Mouse (Mus musculus) heart, postnatal 4 days (tissue): ENCODE measurements around the gene AU015836. TPM values are rescaled to one million over a fixed set of nuclear protein-coding genes. Genes with fewer than 3 reads are reported as not detected.
"Not testable (repeated sequence)": the region's sequence is repeated elsewhere in the genome, so short reads cannot be mapped to it uniquely, and the experiment has no call there.

Experiments used
- DNase-seq: peaks from one replicate; pipeline ENCODE4 v3.0.0; 2021
- total RNA-seq, 2 experiments: library from RNA; stranded (reverse); gene quantifications; 2 replicates each; pipeline ENCODE4 v1.2.3; 2021

Gene AU015836
- not detected for total RNA-seq

- DNase-seq, result no peak
Measured at GRCm38 (mm10) chrX:93968444-93968843, at the start of gene AU015836. AU015836 (plus strand) TSS chrX:93968659.

DNA sequence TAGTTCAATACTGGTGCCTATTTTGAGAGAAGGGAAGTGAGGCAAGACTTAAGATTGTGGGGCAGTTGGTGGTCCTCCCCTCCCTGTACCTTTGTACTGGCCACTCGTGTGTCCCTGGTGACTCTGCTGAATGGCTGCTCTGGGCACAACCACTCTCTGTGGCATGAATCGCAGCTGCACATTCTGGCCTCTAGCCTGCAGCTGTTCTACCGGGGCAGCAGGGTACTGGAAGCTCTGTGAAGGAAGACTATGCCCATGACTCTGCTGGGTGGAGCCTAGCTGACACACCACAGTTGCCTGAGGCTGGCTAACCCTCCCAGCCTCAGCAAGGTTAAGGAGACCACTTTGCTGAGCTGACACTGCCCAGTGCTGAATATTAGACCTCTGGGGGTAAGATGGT is 49.4 kb upstream of the AU015836 start:
- no peak for DNase-seq

- no peak for DNase-seq
Measured at GRCm38 (mm10) chrX:93928379-93928778, 40.1 kb upstream of the AU015836 start.

DNA sequence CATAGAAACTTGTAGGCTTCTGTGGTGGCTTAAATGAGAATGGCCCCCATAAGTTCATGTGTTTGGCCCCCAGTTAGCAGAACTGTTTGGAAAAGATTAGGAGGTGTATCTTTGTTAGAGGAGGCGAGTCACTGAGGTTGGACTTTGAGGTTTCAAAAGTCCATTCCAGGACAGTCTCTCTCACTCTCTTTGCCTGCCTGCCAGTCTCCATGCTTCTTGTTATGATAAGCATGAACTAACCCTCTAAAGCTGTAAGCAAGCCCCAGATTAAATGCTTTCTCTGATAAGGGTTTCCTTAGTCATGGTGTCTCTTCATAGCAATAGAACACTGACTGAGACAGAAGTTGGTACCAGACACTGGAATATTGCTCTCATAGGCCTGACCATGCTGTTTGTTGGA is 39.7 kb upstream of the AU015836 start:
- DNase-seq, result no peak

DNA sequence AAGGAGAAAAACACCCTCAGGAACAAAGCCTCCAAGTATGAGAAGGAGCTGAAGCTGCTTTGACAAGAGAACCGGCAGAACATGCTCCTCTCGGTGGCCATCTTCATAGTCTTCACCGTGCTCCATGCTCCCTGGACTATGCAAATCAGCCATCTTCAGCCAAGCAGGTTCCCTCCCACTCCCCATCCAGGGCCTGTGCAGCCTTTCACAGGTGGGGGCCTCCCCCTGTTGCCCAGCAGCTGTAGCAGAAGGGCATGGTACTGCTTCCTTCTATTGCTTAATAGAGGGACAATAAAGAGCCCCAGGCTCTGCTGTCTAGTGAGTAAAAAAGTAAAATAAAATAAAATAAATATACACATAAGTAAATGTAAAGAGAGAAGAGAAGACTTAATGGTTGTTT is 36.8 kb upstream of the AU015836 start:
- DNase-seq, result no peak

GRCm38 (mm10) chrX:93956727-93957126 is 11.7 kb upstream of the AU015836 start:
- DNase-seq, result peak; percentile 38

DNA sequence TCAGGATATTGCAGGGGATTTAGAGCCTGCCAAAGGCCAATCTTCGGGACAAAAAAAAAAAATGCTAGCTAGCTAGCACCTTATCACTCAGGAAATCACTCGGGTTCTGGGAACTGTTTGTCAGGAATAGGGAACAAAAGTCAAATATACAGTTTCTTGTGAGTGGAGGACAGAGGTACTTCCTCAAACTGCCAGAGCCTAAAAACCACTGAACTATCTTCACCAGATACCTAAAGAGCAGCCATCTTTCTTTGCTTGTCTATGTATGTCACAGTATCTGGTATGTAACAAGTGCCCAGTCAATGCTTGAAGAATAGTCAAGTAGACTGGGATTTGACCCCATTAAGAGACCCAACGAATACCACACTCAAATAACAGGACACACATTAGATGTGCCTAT is 10.0 kb upstream of the AU015836 start:
- DNase-seq, result no peak

DNA sequence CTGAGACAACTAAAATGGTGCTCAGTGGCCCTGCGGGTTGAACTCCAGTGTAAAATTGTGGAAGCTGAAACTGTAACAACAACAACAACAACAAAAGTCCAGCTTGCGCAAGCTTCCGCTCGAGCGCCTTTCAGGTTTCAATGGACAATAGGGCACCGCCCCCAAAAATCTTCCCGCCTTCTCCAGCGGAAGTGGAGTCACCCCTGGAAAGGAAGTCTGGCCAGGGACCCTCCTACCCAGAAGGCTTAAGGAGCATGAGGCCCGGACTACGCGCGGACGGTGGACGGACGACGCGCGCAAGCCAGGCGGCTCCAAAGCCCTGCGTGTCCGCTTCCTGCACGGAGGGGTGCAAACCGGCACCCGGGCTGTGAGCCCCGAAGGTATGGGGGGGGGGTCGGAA is 11.9 kb downstream of the AU015836 start:
- no peak for DNase-seq

GRCm38 (mm10) chrX:93982193-93982592 is 13.7 kb downstream of the AU015836 start:
- no peak for DNase-seq

- not testable (repeated sequence) for DNase-seq
Measured at GRCm38 (mm10) chrX:93985096-93985495, 16.6 kb downstream of the AU015836 start.

DNA sequence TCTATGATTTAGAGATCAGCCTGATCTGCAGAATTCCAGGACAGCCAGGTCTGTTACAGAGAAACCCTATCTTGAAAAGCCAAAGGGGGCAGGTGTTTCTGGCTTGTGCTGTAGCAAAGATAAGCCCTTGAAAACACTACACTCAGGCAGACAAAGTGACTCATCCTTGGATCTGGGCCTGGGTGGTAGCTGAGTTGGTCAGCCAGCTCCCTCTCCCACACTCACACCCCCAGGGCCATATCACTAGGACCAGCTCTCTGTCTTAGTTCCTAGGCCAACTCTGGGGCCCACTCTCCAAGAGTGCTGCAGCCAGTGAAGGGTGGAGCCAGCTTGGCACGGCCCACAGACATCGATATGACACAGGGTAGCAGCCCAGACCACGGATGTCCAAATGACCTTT is 38.5 kb downstream of the AU015836 start:
- DNase-seq, result peak; percentile 6

DNA sequence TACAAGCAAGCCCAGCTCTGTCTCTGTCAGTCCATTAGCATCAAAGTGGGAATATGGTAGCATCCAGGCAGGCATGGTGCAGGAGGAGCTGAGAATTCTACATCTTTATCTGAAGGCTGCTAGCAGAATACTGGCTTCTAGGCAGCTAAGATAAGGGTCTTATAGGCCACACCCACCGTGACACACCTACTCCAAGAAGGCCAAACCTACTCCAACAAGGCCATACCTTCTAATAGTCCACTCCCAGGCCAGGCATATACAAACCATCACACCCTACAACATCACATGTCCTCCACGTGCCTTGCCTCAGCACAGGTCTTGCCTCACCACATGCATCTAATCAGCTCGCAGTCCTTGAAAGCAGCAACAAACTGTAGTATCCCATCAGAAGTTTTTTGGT is 41.0 kb downstream of the AU015836 start:
- no peak for DNase-seq

DNA sequence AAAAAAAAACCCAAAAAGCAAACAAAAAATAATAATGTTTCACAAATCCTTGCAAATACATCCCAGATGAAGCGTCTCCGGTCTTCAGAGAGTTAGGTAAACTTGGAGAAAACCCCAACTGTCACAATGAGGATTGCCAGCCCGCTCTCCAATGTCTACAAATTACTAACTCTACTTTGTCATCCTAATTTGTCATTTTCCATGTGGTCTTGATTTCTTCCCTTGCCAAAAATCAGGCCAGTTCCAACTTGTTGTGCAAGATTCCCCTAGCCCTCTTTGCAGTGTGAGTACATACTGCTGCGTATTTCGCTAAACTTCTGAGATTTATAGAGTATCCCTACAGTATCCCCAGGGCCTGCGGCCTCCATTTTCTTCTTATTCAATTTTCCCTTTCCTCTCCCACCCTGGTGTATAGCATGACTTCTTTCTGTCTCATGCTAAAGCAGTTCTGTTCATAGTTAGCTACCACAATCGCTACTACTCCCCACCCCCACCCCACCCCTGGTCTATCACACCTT is 43.3 kb downstream of the AU015836 start:
- no peak for DNase-seq

DNA sequence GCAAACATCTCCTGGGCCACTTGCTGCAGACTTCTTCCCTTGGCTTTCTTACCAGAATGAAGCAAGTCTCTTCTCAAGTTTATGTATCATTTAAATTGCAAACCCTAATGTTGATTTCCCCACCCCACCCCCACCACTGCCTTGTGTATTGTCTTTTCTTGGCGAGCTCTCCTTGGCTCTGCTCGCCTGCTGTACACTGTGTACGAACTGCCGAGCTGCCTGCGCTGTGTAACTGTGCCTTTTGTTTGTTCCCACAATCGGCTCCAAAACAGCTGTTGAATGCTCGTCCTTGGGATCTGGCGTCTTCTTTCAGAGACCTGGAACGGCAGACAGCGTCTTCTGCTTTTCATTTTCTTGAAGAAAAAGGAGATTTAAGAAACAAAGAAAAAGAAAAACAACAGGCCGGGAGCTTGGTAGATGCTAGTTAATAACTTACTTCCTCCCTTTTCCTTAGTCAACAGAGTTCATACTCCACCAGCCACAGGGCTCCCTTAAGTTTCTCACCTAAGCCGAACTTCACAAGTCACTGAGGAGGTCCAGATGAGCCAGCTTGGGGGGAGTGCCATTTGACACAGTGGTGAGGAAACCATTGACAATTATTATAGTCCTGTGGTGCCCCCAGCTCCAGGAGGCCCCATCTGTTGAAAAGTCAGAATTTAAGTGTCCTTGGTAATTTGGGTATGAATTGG is 44.2 kb downstream of the AU015836 start:
- DNase-seq, result peak; percentile 11

DNA sequence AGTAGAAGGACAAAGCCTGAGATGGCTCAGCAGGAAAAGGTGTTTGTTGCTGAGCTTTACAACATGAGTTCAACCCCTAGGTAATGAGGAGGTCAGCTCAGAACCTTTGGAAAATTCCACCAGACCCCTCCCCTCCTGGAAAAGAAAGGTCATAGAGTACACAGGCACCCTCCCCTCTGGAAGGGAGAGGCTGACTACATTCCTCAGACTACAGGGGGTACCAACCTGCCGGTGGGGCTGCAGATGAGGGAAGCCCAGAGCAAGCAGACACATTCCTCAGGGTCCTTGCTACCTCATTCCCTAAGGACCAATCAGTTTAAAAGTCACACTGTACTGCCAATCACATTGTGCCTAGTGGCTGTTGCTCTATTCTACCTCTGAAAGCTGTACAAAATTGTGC is 48.4 kb downstream of the AU015836 start:
- DNase-seq, result no peak

DNA sequence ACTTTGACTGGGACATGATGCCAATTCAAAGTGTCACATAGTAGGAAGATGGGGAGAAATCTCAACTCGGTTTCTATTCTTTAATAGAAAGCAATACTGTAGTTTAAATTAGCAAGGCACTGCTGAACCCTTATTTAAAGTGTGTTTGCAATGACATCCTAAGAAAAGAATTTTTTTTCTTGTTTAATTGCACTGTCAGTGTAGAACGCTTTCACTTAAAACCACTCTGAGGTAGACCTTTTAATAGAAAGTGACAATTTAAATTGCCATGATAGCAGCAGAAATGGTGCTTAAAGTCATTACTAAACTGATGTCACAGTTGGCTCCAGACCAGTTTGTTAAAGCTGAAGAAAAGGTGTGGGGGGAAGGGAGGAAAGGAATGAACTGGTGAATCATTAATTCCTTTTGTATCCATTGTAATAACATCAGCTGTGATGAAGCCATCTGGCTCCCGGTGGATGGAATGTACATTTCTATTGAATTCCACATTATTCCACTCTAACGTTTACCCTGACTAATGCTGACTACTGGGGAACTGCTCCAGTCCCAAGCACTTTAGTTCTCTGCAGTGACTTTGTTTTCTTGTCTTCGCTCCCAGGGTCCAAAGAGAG is 53.9 kb downstream of the AU015836 start:
- DNase-seq, result no peak

Other genes with a start within 250 kb of the AU015836 start
- gene Pdk3, start 136.5 kb upstream of the AU015836 start, total RNA-seq, result 10 to 100 TPM; 28.8 to 30.8 TPM
- gene Zfx, start 155.0 kb downstream of the AU015836 start, total RNA-seq, result 10 to 100 TPM; 31.7 to 32.0 TPM
- gene Eif2s3x, start 244.2 kb downstream of the AU015836 start, total RNA-seq, result 100 to 1,000 TPM; 130 to 205 TPM